Mouse (Mus musculus) E14TG2a.4 (cell line): ENCODE data around the gene Klrb1b.
"Not testable (repeated sequence)": the region's sequence is repeated elsewhere in the genome, so short reads cannot be mapped to it uniquely, and the experiment has no call there.

Experiments
- CTCF ChIP-seq: conservative IDR thresholded peaks from 2 replicates; pipeline ENCODE4 v1.5.1; 2014; ENCODE audit warnings: low read length
- POU5F1 ChIP-seq: IDR thresholded peaks from 2 replicates; pipeline ENCODE4 v1.6.1; 2014; ENCODE audit warnings: low read length, borderline replicate concordance

- TF ChIP-seq CTCF: peak; percentile 46
- TF ChIP-seq POU5F1: not testable (repeated sequence)
Observed at GRCm38 (mm10) chr6:128766486-128767254, 59.5 kb downstream of the Klrb1b start.
